Mouse (Mus musculus): ENCODE results near the gene Tesmin. TPM values are rescaled to one million over a fixed set of nuclear protein-coding genes. Genes with fewer than 3 reads are reported as not detected.
A peak's percentile ranks its signal among the peaks of the same experiment; 100 is the strongest.

Tesmin gene
- not detected for polyA plus RNA-seq (2017; shearing (Covaris generic))

GRCm38 (mm10) chr19:3388629-3389057 is at the start of gene Tesmin:
Gene Tesmin (plus strand): TSS chr19:3388857.
- peak; percentile 71 for ATAC-seq

- no peak for ATAC-seq
Observed at GRCm38 (mm10) chr19:3339187-3339586, 49.5 kb upstream of the Tesmin start.

GRCm38 (mm10) chr19:3341021-3341420 is 47.6 kb upstream of the Tesmin start:
- ATAC-seq, result no peak

GRCm38 (mm10) chr19:3343929-3344328 is 44.7 kb upstream of the Tesmin start:
- no peak for ATAC-seq

GRCm38 (mm10) chr19:3344636-3345544 is 43.8 kb upstream of the Tesmin start:
- no peak for ATAC-seq

GRCm38 (mm10) chr19:3347784-3348183 is 40.9 kb upstream of the Tesmin start:
- no peak for ATAC-seq

GRCm38 (mm10) chr19:3353415-3354111 is 35.1 kb upstream of the Tesmin start:
- no peak for ATAC-seq

- no peak for ATAC-seq
Observed at GRCm38 (mm10) chr19:3355096-3355495, 33.6 kb upstream of the Tesmin start.

- ATAC-seq, result no peak
Observed at GRCm38 (mm10) chr19:3356516-3356915, 32.1 kb upstream of the Tesmin start.

- ATAC-seq, result no peak
Observed at GRCm38 (mm10) chr19:3357620-3358019, 31.0 kb upstream of the Tesmin start.

GRCm38 (mm10) chr19:3359841-3360588 is 28.6 kb upstream of the Tesmin start:
- ATAC-seq, result no peak

- no peak for ATAC-seq
Observed at GRCm38 (mm10) chr19:3363510-3363909, 25.1 kb upstream of the Tesmin start.

- ATAC-seq, result no peak
Observed at GRCm38 (mm10) chr19:3365089-3365488, 23.6 kb upstream of the Tesmin start.

GRCm38 (mm10) chr19:3368276-3368675 is 20.4 kb upstream of the Tesmin start:
- no peak for ATAC-seq

- ATAC-seq, result no peak
Observed at GRCm38 (mm10) chr19:3373380-3373779, 15.3 kb upstream of the Tesmin start.

- no peak for ATAC-seq
Observed at GRCm38 (mm10) chr19:3374028-3374427, 14.6 kb upstream of the Tesmin start.

- no peak for ATAC-seq
Observed at GRCm38 (mm10) chr19:3375945-3376495, 12.6 kb upstream of the Tesmin start.

GRCm38 (mm10) chr19:3376966-3377715 is 11.5 kb upstream of the Tesmin start:
- ATAC-seq, result no peak

- no peak for ATAC-seq
Observed at GRCm38 (mm10) chr19:3378614-3379013, 10.0 kb upstream of the Tesmin start.

- ATAC-seq, result no peak
Observed at GRCm38 (mm10) chr19:3388061-3388460, 596 bp upstream of the Tesmin start.

GRCm38 (mm10) chr19:3389089-3389488 is 432 bp downstream of the Tesmin start:
- ATAC-seq, result peak; percentile 96

- ATAC-seq, result no peak
Observed at GRCm38 (mm10) chr19:3392384-3392783, 3.7 kb downstream of the Tesmin start.
